Mouse (Mus musculus) midbrain, embryonic 12.5 days (tissue): ENCODE data around the gene Clk1. TPM values are rescaled to one million over a fixed set of nuclear protein-coding genes. Genes with fewer than 3 reads are reported as not detected.

Source experiments
- ATAC-seq: fragments of 200-750 bp; cut with Nextera tagmentation; 2 replicates; pipeline ENCODE4 v1.8.0; 2017; ENCODE audit warnings: low read depth, moderate TSS enrichment, moderate library complexity; ENCODE audit not compliant: low FRiP score
- H3K27ac ChIP-seq: fragments of 300-500 bp; sonication (generic); replicated peaks from 2 replicates; pipeline ENCODE4 v1.5.1; 2016; ENCODE audit warnings: mild to moderate bottlenecking
- H3K27me3 ChIP-seq: fragments of 300-500 bp; sonication (generic); 2 replicates; pipeline ENCODE4 v1.6.1; 2016; ENCODE audit warnings: mild to moderate bottlenecking
- H3K36me3 ChIP-seq: fragments of 300-500 bp; sonication (generic); 2 replicates; pipeline ENCODE4 v1.6.1; 2016
- H3K4me1 ChIP-seq: fragments of 300-500 bp; sonication (generic); 2 replicates; pipeline ENCODE4 v1.6.1; 2016
- H3K4me2 ChIP-seq: fragments of 300-500 bp; sonication (generic); replicated peaks from 2 replicates; pipeline ENCODE4 v1.6.1; 2016; ENCODE audit warnings: mild to moderate bottlenecking, moderate library complexity
- H3K4me3 ChIP-seq: fragments of 300-500 bp; sonication (generic); 2 replicates; pipeline ENCODE4 v1.5.1; 2016; ENCODE audit warnings: mild to moderate bottlenecking
- H3K9ac ChIP-seq: fragments of 300-500 bp; sonication (generic); replicated peaks from 2 replicates; pipeline ENCODE4 v1.6.1; 2016; ENCODE audit warnings: mild to moderate bottlenecking, moderate library complexity
- H3K9me3 ChIP-seq: fragments of 300-500 bp; sonication (generic); 2 replicates; pipeline ENCODE4 v1.6.1; 2016; ENCODE audit warnings: mild to moderate bottlenecking
- WGBS: fragments of 180-500 bp; shearing (Covaris S2); methylation state at CpG from one replicate; pipeline ENCODE4 v1.1.7; 2016; 5-methylcytosine and 5-hydroxymethylcytosine counted together
- polyA plus RNA-seq: library from polyadenylated mRNA; unstranded; fragments of >200 nt; fragmentation: Nextera tagmentation; extraction: Ambion mirVana; gene quantifications from 2 replicates; pipeline ENCODE4 v1.2.1, GENCODE M21; 2016

Gene Clk1
- polyA plus RNA-seq, 1 experiment from 2014 or later, result 175 TPM

DNA sequence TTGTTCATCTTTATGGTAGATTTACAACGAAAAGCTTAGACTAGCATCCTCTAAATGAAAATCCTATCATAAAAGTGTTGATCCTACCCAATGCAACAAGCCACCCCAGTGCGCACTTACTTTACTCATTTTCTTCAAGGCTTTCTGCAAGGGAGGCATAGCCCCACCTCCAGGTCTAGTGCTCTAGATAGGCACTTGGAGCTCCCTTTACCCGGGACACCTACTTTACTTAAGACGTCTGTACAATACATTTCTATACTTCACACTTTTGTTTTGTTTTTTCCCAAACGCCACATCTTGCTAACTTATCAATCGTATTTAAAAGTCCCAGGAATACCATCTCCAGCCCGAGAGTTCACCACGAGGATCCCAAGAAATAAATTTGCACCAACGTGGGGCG, 20.8 kb upstream of the Clk1 start:
- no peaks in the 10 kb centered on the region for H3K27me3 ChIP-seq
- peaks cover 22% of the 10 kb centered on the region for H3K4me1 ChIP-seq
- H3K9me3 ChIP-seq, result no peaks in the 10 kb centered on the region
- ATAC-seq, result no peak
- H3K36me3 ChIP-seq, result peaks cover 36% of the 10 kb centered on the region
- H3K4me2 ChIP-seq, result peak overlapping the region; percentile 62
- H3K27ac ChIP-seq, result peak overlapping the region; percentile 86
- H3K9ac ChIP-seq, result peak overlapping the region; percentile 80
- H3K4me3 ChIP-seq, result peak overlapping the region; percentile 56
- 13% methylated on average over 10 of the region's 10 CpGs for WGBS

DNA sequence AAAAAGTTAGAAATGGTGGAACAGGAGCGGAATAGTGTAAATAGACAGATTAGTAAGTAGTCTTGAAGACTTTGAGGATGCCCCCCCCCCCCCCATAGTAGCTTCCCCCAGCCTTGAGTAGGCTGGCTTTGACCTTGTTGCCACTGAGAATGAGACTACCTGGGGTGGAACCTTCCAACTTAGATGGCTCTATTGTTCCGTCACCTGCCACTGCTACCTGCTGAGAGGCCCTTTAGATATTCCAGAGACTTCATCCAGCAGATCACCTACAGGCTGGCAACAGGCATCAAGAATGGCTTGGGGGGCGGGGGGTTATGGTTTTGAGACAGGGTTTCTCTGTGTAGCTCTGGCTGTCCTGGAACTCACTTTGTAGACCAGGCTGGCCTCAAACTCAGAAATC, 685 bp upstream of the Clk1 start:
- H3K4me1 ChIP-seq, result peaks cover 17% of the 10 kb centered on the region
- H3K4me2 ChIP-seq, result 0 out of 2 replicates have a peak overlapping the region, but pooled peaks have one; percentile 66
- no peaks in the 10 kb centered on the region for H3K9me3 ChIP-seq
- H3K4me3 ChIP-seq, result no peak overlapping the region
- no peak for ATAC-seq
- H3K9ac ChIP-seq, result no peak overlapping the region
- H3K27ac ChIP-seq, result no peak overlapping the region
- 83% methylated on average over 3 of the region's 3 CpGs for WGBS
- H3K27me3 ChIP-seq, result no peaks in the 10 kb centered on the region
- H3K36me3 ChIP-seq, result peaks cover 19% of the 10 kb centered on the region

DNA sequence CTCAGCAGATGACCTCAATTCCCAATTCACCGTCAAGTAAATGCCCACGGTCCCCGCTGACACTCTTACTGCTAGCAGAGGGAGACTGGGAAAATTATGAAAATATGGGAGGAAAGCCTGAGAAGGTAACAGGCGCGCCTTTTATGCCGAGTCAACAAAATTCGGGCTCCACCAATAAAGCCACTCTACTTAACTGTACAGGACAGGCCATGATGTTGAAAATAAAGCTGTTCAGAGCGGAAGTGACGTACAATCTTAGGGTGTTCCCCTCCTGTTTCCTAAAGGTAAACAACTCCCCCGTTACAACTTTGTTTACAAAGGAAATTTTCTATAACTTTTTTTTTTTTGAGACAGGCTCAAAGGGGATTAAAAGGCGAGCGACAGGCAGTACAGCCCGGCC, 987 bp downstream of the Clk1 start:
- peak overlapping the region; percentile 99; the same call in 1 of the 2 replicates for H3K27ac ChIP-seq
- peak overlapping the region; percentile 84 for H3K4me3 ChIP-seq
- no peaks in the 10 kb centered on the region for H3K27me3 ChIP-seq
- ATAC-seq, result peak; percentile 63
- peaks cover 17% of the 10 kb centered on the region for H3K4me1 ChIP-seq
- peak overlapping the region; percentile 100 for H3K9ac ChIP-seq
- 12% methylated on average over 13 of the region's 13 CpGs for WGBS
- H3K4me2 ChIP-seq, result peak overlapping the region; percentile 66
- no peaks in the 10 kb centered on the region for H3K9me3 ChIP-seq
- H3K36me3 ChIP-seq, result peaks cover 31% of the 10 kb centered on the region

DNA sequence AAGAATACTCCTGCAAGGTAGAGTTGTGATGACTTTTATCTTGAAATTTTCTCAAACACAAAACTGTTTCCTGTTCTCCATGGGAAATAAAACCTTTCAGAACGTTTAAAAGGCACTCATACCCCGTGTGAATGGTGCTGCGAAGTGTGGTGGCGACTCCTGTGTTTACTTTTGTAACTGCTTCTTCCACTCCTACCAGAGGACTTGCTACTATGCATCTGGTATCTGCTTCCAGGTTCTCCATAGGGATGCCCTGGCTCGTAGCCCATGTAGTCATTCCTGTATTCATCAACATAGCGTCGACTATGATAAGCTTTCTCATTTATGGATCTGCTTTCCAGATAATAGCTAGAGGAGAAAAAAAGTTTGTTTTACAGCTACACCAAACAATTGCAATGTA, 2.9 kb downstream of the Clk1 start:
- ATAC-seq, result no peak
- WGBS, result 74% methylated on average over 7 of the region's 7 CpGs
- H3K4me3 ChIP-seq, result no peak overlapping the region
- H3K4me2 ChIP-seq, result no peak overlapping the region
- no peaks in the 10 kb centered on the region for H3K9me3 ChIP-seq
- no peak overlapping the region for H3K27ac ChIP-seq
- peaks cover 17% of the 10 kb centered on the region for H3K4me1 ChIP-seq
- H3K9ac ChIP-seq, result no peak overlapping the region
- peaks cover 48% of the 10 kb centered on the region for H3K36me3 ChIP-seq
- no peaks in the 10 kb centered on the region for H3K27me3 ChIP-seq

DNA sequence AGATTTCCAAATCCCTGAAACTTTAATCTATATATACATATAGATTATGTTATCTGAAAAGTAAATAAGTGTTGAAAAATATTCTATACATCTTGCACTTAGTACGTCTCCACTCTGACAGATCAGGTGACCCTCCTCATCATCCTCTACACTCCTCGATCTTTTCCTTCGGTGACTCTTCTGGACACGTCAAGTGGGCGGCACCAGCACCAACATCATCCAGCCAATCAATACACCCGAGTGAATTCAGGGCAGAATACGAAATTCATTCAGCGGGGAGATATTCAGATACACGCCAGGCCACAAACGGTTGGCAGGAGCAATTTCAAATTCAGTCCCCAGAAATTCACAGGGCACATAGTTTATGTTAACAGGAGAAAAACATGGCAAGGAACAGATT, 3.8 kb downstream of the Clk1 start:
- H3K4me3 ChIP-seq, result no peak overlapping the region
- 85% methylated on average over 10 of the region's 10 CpGs for WGBS
- H3K27me3 ChIP-seq, result no peaks in the 10 kb centered on the region
- H3K4me2 ChIP-seq, result no peak overlapping the region
- H3K9me3 ChIP-seq, result no peaks in the 10 kb centered on the region
- no peak overlapping the region for H3K27ac ChIP-seq
- no peak overlapping the region for H3K9ac ChIP-seq
- H3K4me1 ChIP-seq, result peaks cover 17% of the 10 kb centered on the region
- no peak for ATAC-seq
- peaks cover 55% of the 10 kb centered on the region for H3K36me3 ChIP-seq

DNA sequence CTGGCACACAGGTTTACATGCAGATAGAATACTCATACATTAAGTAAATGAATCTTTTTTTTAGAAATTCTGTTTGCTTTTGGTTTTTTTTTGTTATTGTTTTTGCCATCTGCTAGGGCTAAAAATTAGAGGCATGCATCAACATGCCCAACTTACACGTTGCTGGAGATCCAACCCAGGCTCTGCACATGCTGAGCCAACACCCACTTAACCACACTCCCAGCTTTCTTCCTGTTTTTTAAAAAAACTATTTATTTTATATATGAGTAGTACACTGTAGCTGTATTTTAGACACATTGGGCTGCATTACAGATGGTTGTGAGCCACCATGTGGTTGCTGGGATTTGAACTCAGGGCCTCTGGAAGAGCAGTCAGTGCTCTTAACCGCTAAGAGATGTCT, 7.8 kb downstream of the Clk1 start:
- Histone ChIP-seq H3K4me3 (no peak overlapping the region), H3K9me3 (no peaks in the 10 kb centered on the region), H3K4me2 (no peak overlapping the region), H3K36me3 (peaks cover 86% of the 10 kb centered on the region), H3K27ac (no peak overlapping the region), H3K9ac (no peak overlapping the region), H3K27me3 (no peaks in the 10 kb centered on the region), H3K4me1 (peaks cover 3% of the 10 kb centered on the region)
- ATAC-seq, result no peak
- 93% methylated on average over 2 of the region's 2 CpGs for WGBS

DNA sequence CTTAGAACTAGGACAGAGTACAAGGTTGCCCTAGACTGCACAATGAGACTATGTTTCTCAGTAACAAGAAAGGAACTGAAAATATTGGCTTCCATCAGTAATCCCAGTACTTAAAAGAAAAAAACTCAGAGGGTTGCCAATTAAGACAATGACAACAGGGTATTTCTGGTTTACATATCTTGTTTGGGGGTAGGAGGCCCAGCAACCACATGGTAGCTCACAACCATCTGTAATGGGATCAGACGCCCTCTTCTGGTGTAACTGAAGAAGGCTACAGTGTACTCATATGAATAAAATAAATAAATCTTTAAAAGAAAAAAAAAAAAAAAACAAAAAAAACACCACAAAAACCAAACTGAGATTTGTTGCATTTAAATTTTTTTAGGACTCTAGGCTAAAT, 8.4 kb downstream of the Clk1 start:
- no peak overlapping the region for H3K27ac ChIP-seq
- H3K27me3 ChIP-seq, result no peaks in the 10 kb centered on the region
- H3K9ac ChIP-seq, result no peak overlapping the region
- no peak for ATAC-seq
- H3K4me1 ChIP-seq, result no peaks in the 10 kb centered on the region
- peaks cover 89% of the 10 kb centered on the region for H3K36me3 ChIP-seq
- 28% methylated on average over 1 of the region's 1 CpGs for WGBS
- no peak overlapping the region for H3K4me2 ChIP-seq
- no peak overlapping the region for H3K4me3 ChIP-seq
- no peaks in the 10 kb centered on the region for H3K9me3 ChIP-seq

DNA sequence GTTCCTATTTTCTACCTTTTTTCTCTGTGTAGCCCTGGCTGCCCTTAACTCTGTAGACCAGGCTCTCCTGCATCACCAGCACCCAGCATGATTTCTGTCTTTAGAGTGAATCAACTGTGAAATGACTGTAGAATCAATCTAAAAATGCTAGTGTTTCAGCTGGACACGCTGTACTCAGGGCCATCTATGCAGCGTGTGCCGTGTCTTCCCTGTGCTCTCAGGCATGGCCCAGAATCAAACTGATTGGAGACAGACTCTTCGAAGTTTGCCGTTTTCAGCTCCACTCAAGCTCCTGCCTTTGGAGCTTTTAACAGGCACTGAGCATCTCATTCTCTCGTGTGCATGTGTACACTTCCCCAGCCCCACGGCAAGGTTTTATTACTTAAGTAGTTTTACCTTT, 13.1 kb downstream of the Clk1 start:
- WGBS, result 91% methylated on average over 7 of the region's 7 CpGs
- H3K9ac ChIP-seq, result no peak overlapping the region
- no peak overlapping the region for H3K27ac ChIP-seq
- H3K4me3 ChIP-seq, result no peak overlapping the region
- H3K27me3 ChIP-seq, result no peaks in the 10 kb centered on the region
- H3K9me3 ChIP-seq, result no peaks in the 10 kb centered on the region
- H3K4me1 ChIP-seq, result no peaks in the 10 kb centered on the region
- peaks cover 66% of the 10 kb centered on the region for H3K36me3 ChIP-seq
- ATAC-seq, result no peak
- H3K4me2 ChIP-seq, result no peak overlapping the region

DNA sequence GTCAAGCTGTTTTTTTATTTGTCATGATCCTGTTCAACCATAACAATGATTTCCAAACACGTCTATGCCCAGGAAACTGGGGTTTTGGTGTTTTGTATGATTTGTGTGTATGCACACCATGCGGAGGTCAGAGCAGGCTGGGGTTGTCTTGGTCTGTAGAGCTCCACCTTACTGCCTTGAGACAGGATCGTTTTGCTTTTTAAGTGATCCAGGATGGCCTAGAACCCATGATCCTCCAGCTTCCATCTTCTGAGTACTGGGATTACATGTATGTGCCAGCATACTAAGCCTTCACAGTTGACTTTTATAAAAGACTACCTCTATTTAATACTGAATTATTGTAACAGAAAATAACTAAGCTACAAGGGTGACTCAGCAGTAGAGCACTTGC, 13.7 kb downstream of the Clk1 start:
- H3K36me3 ChIP-seq, result peaks cover 67% of the 10 kb centered on the region
- H3K4me3 ChIP-seq, result no peak overlapping the region
- H3K27me3 ChIP-seq, result no peaks in the 10 kb centered on the region
- no peak overlapping the region for H3K4me2 ChIP-seq
- H3K27ac ChIP-seq, result no peak overlapping the region
- H3K9ac ChIP-seq, result no peak overlapping the region
- no peaks in the 10 kb centered on the region for H3K9me3 ChIP-seq
- WGBS, result 87% methylated on average over 3 of the region's 3 CpGs
- ATAC-seq, result no peak
- H3K4me1 ChIP-seq, result no peaks in the 10 kb centered on the region

DNA sequence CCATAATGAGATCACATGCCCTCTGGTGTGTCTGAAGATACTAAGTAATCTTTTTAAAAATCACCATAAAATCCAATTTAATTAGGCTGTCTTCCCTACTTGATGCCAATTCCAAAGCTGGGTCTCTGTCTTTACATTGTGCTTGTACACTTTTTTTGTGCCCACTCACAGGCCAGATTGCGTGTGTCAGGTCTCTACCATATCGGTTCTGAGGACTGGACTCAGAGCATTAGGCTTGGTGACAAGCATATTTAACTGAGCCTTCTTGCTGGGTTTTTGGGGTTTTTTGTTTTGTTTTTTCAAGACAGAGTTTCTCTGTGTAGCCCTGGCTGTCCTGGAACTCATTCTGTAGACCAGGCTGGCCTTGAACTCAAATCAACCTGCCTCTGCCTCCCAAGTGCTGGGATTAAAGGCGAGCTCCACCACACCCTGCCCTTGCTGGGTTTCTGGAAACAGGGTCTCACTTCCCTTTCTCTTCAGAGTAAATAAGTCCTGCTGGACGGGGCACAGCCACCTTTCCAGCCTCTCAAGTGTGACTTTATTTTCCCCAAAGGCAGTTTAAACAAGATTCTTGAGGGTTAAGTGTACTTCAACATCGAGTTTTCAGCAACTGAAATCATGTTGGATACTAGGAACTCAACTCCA, 14.2 kb downstream of the Clk1 start:
- Histone ChIP-seq H3K9me3 (no peaks in the 10 kb centered on the region), H3K36me3 (peaks cover 66% of the 10 kb centered on the region), H3K4me1 (no peaks in the 10 kb centered on the region), H3K27ac (no peak overlapping the region), H3K4me2 (no peak overlapping the region), H3K4me3 (no peak overlapping the region), H3K9ac (no peak overlapping the region), H3K27me3 (no peaks in the 10 kb centered on the region)
- ATAC-seq, result no peak
- WGBS, result 88% methylated on average over 5 of the region's 5 CpGs

DNA sequence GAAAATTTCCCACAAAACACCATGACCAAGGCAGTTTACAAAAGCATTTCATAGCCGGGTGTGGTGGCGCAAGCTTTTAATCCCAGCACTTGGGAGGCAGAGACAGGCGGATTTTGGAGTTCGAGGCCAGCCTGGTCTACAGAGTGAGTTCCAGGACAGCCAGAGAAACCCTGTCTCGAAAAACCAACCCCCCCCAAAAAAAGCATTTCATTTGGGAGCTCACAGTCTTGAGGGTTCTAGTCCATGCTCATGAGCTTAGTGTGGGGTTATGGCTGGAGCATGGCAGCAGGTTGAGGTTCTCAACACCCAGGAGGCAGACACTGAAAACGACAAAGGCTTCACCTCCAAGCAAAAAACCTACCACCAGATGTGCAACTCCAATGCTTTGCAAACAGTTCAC, 15.7 kb downstream of the Clk1 start:
- no peak overlapping the region for H3K27ac ChIP-seq
- no peaks in the 10 kb centered on the region for H3K4me1 ChIP-seq
- ATAC-seq, result no peak
- H3K9me3 ChIP-seq, result no peaks in the 10 kb centered on the region
- no peak overlapping the region for H3K4me2 ChIP-seq
- peaks cover 66% of the 10 kb centered on the region for H3K36me3 ChIP-seq
- no peak overlapping the region for H3K4me3 ChIP-seq
- no peak overlapping the region for H3K9ac ChIP-seq
- H3K27me3 ChIP-seq, result no peaks in the 10 kb centered on the region
- WGBS, result 86% methylated on average over 6 of the region's 6 CpGs

DNA sequence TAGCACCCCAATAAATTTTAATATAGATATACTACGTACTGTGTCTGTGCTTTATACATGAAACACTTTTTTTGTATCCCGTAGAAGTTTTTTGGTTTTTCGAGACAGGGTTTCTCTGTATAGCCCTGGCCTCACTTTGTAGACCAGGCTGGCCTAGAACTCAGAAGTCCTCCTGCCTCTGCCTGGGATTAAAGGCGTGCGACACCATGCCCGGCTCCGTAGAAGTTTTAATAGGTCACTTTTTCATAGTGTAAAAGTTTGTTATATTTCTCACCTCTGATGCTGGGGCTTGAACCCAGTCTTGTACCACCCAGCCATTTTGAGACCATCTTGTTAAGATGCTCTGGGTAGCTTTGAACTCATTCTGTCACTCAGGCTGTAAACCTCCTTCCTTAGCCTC, 16.5 kb downstream of the Clk1 start:
- Histone ChIP-seq H3K9me3 (no peaks in the 10 kb centered on the region), H3K4me2 (no peak overlapping the region), H3K4me1 (no peaks in the 10 kb centered on the region), H3K36me3 (peaks cover 66% of the 10 kb centered on the region), H3K27ac (no peak overlapping the region), H3K27me3 (no peaks in the 10 kb centered on the region), H3K9ac (no peak overlapping the region), H3K4me3 (no peak overlapping the region)
- no peak for ATAC-seq
- 94% methylated on average over 7 of the region's 7 CpGs for WGBS

DNA sequence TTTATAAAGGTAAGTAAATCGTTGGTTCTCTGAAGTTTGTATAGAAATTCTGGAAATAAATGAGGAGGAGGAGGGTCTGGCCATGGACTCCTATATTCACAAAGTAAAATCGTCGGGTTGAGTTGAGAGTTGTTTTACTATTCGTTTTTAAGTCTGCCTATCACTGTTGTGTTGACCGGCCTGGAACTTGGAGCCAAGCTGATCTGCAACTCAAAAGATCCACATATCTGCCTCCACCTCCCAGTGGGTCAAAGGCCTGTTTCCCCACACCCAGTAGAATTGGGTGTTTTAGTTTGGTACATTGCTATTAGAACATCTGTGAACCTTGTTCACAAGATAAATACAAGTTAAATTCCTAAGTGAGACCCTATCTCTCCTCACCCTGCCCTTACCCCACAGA, 20.1 kb downstream of the Clk1 start:
- Histone ChIP-seq H3K9ac (no peak overlapping the region), H3K27me3 (no peaks in the 10 kb centered on the region), H3K27ac (no peak overlapping the region), H3K9me3 (no peaks in the 10 kb centered on the region), H3K36me3 (peaks cover 71% of the 10 kb centered on the region), H3K4me2 (no peak overlapping the region), H3K4me1 (no peaks in the 10 kb centered on the region), H3K4me3 (no peak overlapping the region)
- no peak for ATAC-seq
- WGBS, result 93% methylated on average over 5 of the region's 5 CpGs
